Mouse (Mus musculus) heart, embryonic 14.5 days (tissue): ENCODE data around the gene Gm40193. TPM values are rescaled to one million over a fixed set of nuclear protein-coding genes. Genes with fewer than 3 reads are reported as not detected.
"Not testable (repeated sequence)": the region's sequence is repeated elsewhere in the genome, so short reads cannot be mapped to it uniquely, and the experiment has no call there.

Experiments
- ATAC-seq: fragments of 200-750 bp; cut with Nextera tagmentation; 2 replicates; pipeline ENCODE4 v1.8.0; 2017; ENCODE audit warnings: low read depth, moderate TSS enrichment; ENCODE audit not compliant: insufficient number of reproducible peaks, insufficient read depth, low FRiP score
- H3K27ac ChIP-seq, 2 experiments: fragments of 200-500 bp in 1 of 2; fragments of 300-500 bp in 1 of 2; sonication (generic) in 1 of 2; replicated peaks in 1 of 2; 2 replicates each; pipeline ENCODE4 v1.5.1; 2012 to 2014; ENCODE audit warnings: low read depth in 2 of 2, low read length in 2 of 2, control low read depth in 1 of 2, mild to moderate bottlenecking in 1 of 2, mixed read lengths in 1 of 2; ENCODE audit not compliant: control insufficient read depth in 1 of 2, insufficient read depth in 1 of 2
- H3K27me3 ChIP-seq: fragments of 300-500 bp; sonication (generic); 2 replicates; pipeline ENCODE4 v1.6.1; 2014; ENCODE audit warnings: mild to moderate bottlenecking, low read length, control low read depth; ENCODE audit not compliant: control insufficient read depth, insufficient read depth
- H3K36me3 ChIP-seq: fragments of 300-500 bp; sonication (generic); 2 replicates; pipeline ENCODE4 v1.6.1; 2014; ENCODE audit warnings: mild to moderate bottlenecking, control low read depth, low read length, mixed read lengths; ENCODE audit not compliant: control insufficient read depth, insufficient read depth
- H3K4me1 ChIP-seq, 2 experiments: fragments of 200-500 bp in 1 of 2; fragments of 300-500 bp in 1 of 2; sonication (generic) in 1 of 2; 2 replicates each; pipeline ENCODE4 v1.6.1; 2012 to 2014; ENCODE audit warnings: low read length in 2 of 2, control low read depth in 1 of 2, mixed read lengths in 1 of 2; ENCODE audit not compliant: control insufficient read depth in 2 of 2, insufficient read depth in 2 of 2
- H3K4me2 ChIP-seq: fragments of 300-500 bp; sonication (generic); 2 replicates; pipeline ENCODE4 v1.6.1; 2014; ENCODE audit warnings: mild to moderate bottlenecking, low read length
- H3K4me3 ChIP-seq, 2 experiments: fragments of 200-500 bp in 1 of 2; fragments of 300-500 bp in 1 of 2; sonication (generic) in 1 of 2; 2 replicates each; pipeline ENCODE4 v1.5.1; 2012 to 2014; ENCODE audit warnings: low read length in 2 of 2, mild to moderate bottlenecking in 2 of 2, control low read depth in 1 of 2, low read depth in 1 of 2, moderate library complexity in 1 of 2; ENCODE audit not compliant: control insufficient read depth in 1 of 2, insufficient read depth in 1 of 2
- H3K9ac ChIP-seq: fragments of 300-500 bp; sonication (generic); 2 replicates; pipeline ENCODE4 v1.6.1; 2014; ENCODE audit warnings: mild to moderate bottlenecking, low read length
- H3K9me3 ChIP-seq: fragments of 300-500 bp; sonication (generic); 2 replicates; pipeline ENCODE4 v1.6.1; 2016; ENCODE audit warnings: low read length, control low read depth; ENCODE audit not compliant: control insufficient read depth
- WGBS: fragments of 180-500 bp; shearing (Covaris S2); extraction: QIAGEN DNeasy Blood & Tissue Kit; methylation state at CpG from one replicate; pipeline ENCODE4 v1.1.7; 2014; 5-methylcytosine and 5-hydroxymethylcytosine counted together
- polyA plus RNA-seq: library from polyadenylated mRNA; unstranded; fragments of >200 nt; fragmentation: Nextera tagmentation; extraction: Ambion mirVana; gene quantifications from 2 replicates; pipeline ENCODE4 v1.2.1, GENCODE M21; 2014

Gm40193 gene
- polyA plus RNA-seq, 1 experiment from 2014 or later: not detected

GRCm38 (mm10) chr11:70525184-70525678 lies 7.5 kb downstream of the Gm40193 start, which contains the start of gene Psmb6:
Psmb6 (plus strand) TSS chr11:70525367.
- peak within 1 kb of the TSS; percentile 75 for H3K4me2 ChIP-seq
- no peaks in the 10 kb centered on the region for H3K27me3 ChIP-seq
- peak; percentile 93 for ATAC-seq
- H3K9me3 ChIP-seq: no peaks in the 10 kb centered on the region
- peaks cover 0 to 8% of the 10 kb centered on the region in 2 experiments; a peak in 2 of 4 replicates for H3K4me1 ChIP-seq
- H3K4me3 ChIP-seq: peak within 1 kb of the TSS; percentile 73 to 92
- under 1% methylated on average over 24 of the region's 26 CpGs for WGBS
- H3K27ac ChIP-seq: 0 out of 4 replicates have a peak within 1 kb of the TSS, but pooled peaks have one; percentile 10 to 41
- peaks cover 27% of the 10 kb centered on the region for H3K36me3 ChIP-seq
- H3K9ac ChIP-seq: peak within 1 kb of the TSS; percentile 84

GRCm38 (mm10) chr11:70524782-70525181 lies 8.0 kb downstream of the Gm40193 start:
- no peak for ATAC-seq
- Histone ChIP-seq H3K36me3 (peaks cover 27% of the 10 kb centered on the region), H3K27ac (no peak overlapping the region), H3K27me3 (no peaks in the 10 kb centered on the region), H3K4me3 (peak overlapping the region; percentile 25 to 73; a peak in 3 of 4 replicates), H3K9me3 (no peaks in the 10 kb centered on the region), H3K4me2 (peak overlapping the region; percentile 64), H3K9ac (peak overlapping the region; percentile 66), H3K4me1 (peaks cover 2 to 13% of the 10 kb centered on the region in 2 experiments; a peak in 3 of 4 replicates)
- 5% methylated on average over 8 of the region's 8 CpGs for WGBS

- not testable (repeated sequence) for H3K9me3 ChIP-seq, H3K4me2 ChIP-seq, H3K4me3 ChIP-seq, H3K9ac ChIP-seq, H3K27me3 ChIP-seq, H3K27ac ChIP-seq, ATAC-seq
- WGBS: 85% methylated on average over 8 of the region's 8 CpGs
- peaks cover 24% of the 10 kb centered on the region for H3K36me3 ChIP-seq
- H3K4me1 ChIP-seq: peaks cover 5 to 15% of the 10 kb centered on the region in 2 experiments; a peak in 3 of 4 replicates
Observed at GRCm38 (mm10) chr11:70523306-70523989, 9.3 kb downstream of the Gm40193 start.

- H3K27ac ChIP-seq: peak overlapping the region; percentile 61 to 80
- peak overlapping the region; percentile 77 for H3K9ac ChIP-seq
- peaks cover 5 to 11% of the 10 kb centered on the region in 2 experiments; a peak in 3 of 4 replicates for H3K4me1 ChIP-seq
- WGBS: 3% methylated on average over 41 of the region's 41 CpGs
- no peaks in the 10 kb centered on the region for H3K9me3 ChIP-seq
- H3K27me3 ChIP-seq: no peaks in the 10 kb centered on the region
- peak overlapping the region; percentile 78 for H3K4me2 ChIP-seq
- H3K36me3 ChIP-seq: no peaks in the 10 kb centered on the region
- 0 out of 2 replicates have a peak, but pooled peaks have one; percentile 51 for ATAC-seq
- peak overlapping the region; percentile 37 to 38 for H3K4me3 ChIP-seq
Observed at GRCm38 (mm10) chr11:70520178-70520769, 12.5 kb downstream of the Gm40193 start.

GRCm38 (mm10) chr11:70518923-70519322 lies 13.8 kb downstream of the Gm40193 start, which contains the start of gene Gltpd2:
Gltpd2 (plus strand) TSS chr11:70519196.
- Histone ChIP-seq H3K27ac (peak within 1 kb of the TSS in 1 of 2 experiments; percentile 80; a peak in 2 of 4 replicates), H3K9me3 (no peaks in the 10 kb centered on the region), H3K4me1 (peaks cover 5 to 11% of the 10 kb centered on the region in 2 experiments; a peak in 3 of 4 replicates), H3K4me3 (peak within 1 kb of the TSS; percentile 37 to 38), H3K27me3 (no peaks in the 10 kb centered on the region), H3K4me2 (peak within 1 kb of the TSS; percentile 78), H3K9ac (peak within 1 kb of the TSS; percentile 77), H3K36me3 (no peaks in the 10 kb centered on the region)
- ATAC-seq: no peak
- WGBS: 83% methylated on average over 10 of the region's 10 CpGs

GRCm38 (mm10) chr11:70518436-70518835 lies 14.3 kb downstream of the Gm40193 start:
- H3K4me3 ChIP-seq: no peak overlapping the region
- no peaks in the 10 kb centered on the region for H3K9me3 ChIP-seq
- H3K4me2 ChIP-seq: no peak overlapping the region
- H3K9ac ChIP-seq: no peak overlapping the region
- no peaks in the 10 kb centered on the region for H3K27me3 ChIP-seq
- ATAC-seq: no peak
- no peak overlapping the region for H3K27ac ChIP-seq
- 64% methylated on average over 1 of the region's 1 CpGs for WGBS
- H3K4me1 ChIP-seq: peaks cover 5 to 11% of the 10 kb centered on the region in 2 experiments; a peak in 3 of 4 replicates
- H3K36me3 ChIP-seq: no peaks in the 10 kb centered on the region

GRCm38 (mm10) chr11:70516352-70516751 lies 16.4 kb downstream of the Gm40193 start:
- no peak overlapping the region for H3K27ac ChIP-seq
- H3K9me3 ChIP-seq: no peaks in the 10 kb centered on the region
- no peak overlapping the region for H3K4me2 ChIP-seq
- ATAC-seq: no peak
- no peak overlapping the region for H3K9ac ChIP-seq
- no peaks in the 10 kb centered on the region for H3K27me3 ChIP-seq
- H3K36me3 ChIP-seq: no peaks in the 10 kb centered on the region
- WGBS: 21% methylated on average over 2 of the region's 2 CpGs
- H3K4me1 ChIP-seq: peaks cover 5 to 11% of the 10 kb centered on the region in 2 experiments; a peak in 3 of 4 replicates
- no peak overlapping the region for H3K4me3 ChIP-seq
